ENCODE assay signal across 1 mouse cellular context in the genomic region with DNA sequence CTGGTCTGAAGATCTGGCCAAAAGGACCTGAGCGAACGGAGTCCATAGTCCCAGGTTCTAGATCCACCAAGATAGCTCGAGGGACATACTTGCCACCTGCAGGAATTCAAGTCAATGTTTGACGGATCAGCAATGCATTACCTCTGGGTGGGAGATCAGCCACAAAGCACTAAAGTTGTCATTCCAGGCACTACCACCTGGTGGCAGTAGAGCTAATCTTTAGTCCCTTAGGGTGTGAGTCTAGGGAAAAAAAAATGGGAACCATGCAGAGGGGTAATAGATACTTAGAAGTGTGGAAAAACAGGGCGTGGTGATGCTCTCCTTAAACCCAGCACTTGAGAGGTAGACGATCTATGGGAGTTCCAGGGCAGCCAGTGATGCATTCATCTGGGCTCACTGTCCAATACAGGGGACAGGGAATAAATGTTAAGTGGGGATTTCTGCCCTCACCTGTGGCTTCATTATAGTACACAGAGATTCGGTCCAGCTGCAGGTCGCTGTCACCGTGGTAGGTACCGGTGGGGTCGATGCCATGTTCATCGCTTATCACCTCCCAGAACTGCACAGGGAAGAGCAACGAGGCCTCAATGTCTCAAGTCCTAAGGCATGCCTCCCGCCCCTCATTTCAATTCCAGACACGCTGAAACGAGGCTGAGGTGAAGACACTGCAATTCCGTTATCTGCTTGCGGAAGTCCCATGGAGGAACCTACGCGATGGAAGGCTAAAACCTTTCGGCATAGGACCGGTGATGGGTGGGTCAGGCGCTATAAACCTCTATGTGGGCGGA.
TF ChIP-seq lines count a peak whose summit lies in the region.

No protein-coding gene starts in this region.

TF ChIP-seq in CH12.LX, 34 proteins besides CTCF, POLR2A, EP300 and RAD21:
- TF ChIP-seq ETS1 (conservative IDR thresholded peaks at IDR 0.05; ENCODE audit: low read depth, low read length) (0 out of 2 replicates have a peak, but pooled peaks have one; percentile 20), ZMIZ1 (IDR thresholded peaks at IDR 0.05; ENCODE audit: low read depth, low read length) (0 out of 2 replicates have a peak, but pooled peaks have one; percentile 15), IRF4 (IDR thresholded peaks at IDR 0.05; ENCODE audit: low read depth, low read length) (0 out of 2 replicates have a peak, but pooled peaks have one; percentile 27), NELFE (IDR thresholded peaks at IDR 0.05; ENCODE audit: low read depth, low read length) (peak; percentile 41; the same call in 1 of the 2 replicates), BHLHE40 (IDR thresholded peaks at IDR 0.05; ENCODE audit: low read depth, low read length) (no peak), ZNF384 (IDR thresholded peaks at IDR 0.05; ENCODE audit: low read depth, low read length) (peak; percentile 91), SMC3 (IDR thresholded peaks at IDR 0.05; ENCODE audit: low read depth, low read length) (peak; percentile 62), MXI1 (IDR thresholded peaks at IDR 0.05; ENCODE audit: low read depth, low read length) (no peak), SIN3A (IDR thresholded peaks at IDR 0.05; ENCODE audit: low read length) (peak; percentile 71; the same call in 1 of the 2 replicates), MYC (IDR thresholded peaks at IDR 0.05; ENCODE audit: low read depth, low read length) (0 out of 2 replicates have a peak, but pooled peaks have one; percentile 59), USF1 (IDR thresholded peaks at IDR 0.05; ENCODE audit: low read depth, low read length) (no peak)
